Mouse (Mus musculus): ENCODE measurements at regions not wholly inside any gene's neighbourhood (a gene's known extent, or its start where the extent isn't known, plus 50 kb on each side); places are given as distances from the start of the nearest gene placed in this dataset.

DNA sequence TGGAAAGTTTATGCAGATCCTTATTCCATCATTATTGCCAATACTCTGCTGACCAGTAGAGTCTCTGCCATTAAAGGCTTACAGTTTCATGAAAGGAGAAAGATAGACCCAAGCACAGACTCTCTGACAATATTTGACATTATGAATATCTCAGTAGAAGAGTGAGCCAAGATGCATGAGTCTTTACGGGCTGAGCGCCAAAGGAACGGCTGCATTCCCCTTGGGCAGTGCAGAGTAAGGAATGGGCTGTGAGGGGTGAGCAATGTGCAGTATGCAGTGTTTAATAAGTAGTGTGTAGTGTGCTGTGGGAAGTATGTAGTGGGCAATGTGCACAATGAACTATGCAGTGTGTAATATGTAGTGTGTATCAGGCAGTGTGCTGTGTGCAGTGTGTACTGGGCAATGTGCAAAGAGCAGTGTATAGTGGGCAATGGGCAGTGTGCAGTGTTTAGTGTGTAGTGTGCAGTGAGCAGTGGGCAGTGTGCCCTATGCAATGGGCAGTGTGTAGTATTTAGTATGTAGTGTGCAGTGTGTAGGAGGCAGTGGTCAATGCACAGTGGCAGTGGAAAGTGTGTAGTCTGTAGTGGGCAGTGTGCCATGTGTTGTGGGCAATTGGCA is 671.8 kb downstream of the 5730522E02Rik start:
- H3K9me3 ChIP-seq, result no peaks in the 10 kb centered on the region
- H3K4me3 ChIP-seq, result no peak overlapping the region
- 91% methylated on average over 3 of the region's 3 CpGs for WGBS
- H3K36me3 ChIP-seq, result no peaks in the 10 kb centered on the region
- no peaks in the 10 kb centered on the region for H3K27me3 ChIP-seq (ENCODE audit: insufficient read depth, poor library complexity, severe bottlenecking)
- H3K4me1 ChIP-seq, result no peaks in the 10 kb centered on the region
- DNase-seq (ENCODE audit: low spot score), result no peak
- no peak overlapping the region for H3K27ac ChIP-seq

DNA sequence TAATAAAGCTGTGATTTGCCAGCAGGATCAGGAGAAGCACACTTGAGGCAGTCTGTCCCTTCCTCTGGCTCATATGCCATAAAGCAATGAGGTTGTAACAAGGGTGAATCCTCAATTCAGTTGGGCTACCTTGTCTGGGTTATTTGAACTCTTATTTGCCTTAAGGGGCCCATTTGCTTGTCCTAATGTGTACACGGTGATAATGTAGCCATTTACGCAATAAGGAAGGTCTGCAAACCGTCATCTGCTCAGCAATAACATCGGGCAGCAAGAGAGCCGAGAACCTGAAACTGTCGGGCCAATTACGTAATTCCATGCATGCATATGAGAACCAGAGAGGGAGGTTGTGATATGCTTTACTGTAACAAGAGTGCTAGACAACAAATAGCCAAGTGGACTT is 674.5 kb downstream of the 5730522E02Rik start:
- Histone ChIP-seq H3K4me3 (no peak overlapping the region), H3K36me3 (no peaks in the 10 kb centered on the region), H3K27ac (no peak overlapping the region), H3K4me1 (no peaks in the 10 kb centered on the region), H3K27me3 (ENCODE audit: insufficient read depth, poor library complexity, severe bottlenecking) (no peaks in the 10 kb centered on the region), H3K9me3 (no peaks in the 10 kb centered on the region)
- 82% methylated on average over 7 of the region's 7 CpGs for WGBS
- DNase-seq (ENCODE audit: low spot score), result no peak

DNA sequence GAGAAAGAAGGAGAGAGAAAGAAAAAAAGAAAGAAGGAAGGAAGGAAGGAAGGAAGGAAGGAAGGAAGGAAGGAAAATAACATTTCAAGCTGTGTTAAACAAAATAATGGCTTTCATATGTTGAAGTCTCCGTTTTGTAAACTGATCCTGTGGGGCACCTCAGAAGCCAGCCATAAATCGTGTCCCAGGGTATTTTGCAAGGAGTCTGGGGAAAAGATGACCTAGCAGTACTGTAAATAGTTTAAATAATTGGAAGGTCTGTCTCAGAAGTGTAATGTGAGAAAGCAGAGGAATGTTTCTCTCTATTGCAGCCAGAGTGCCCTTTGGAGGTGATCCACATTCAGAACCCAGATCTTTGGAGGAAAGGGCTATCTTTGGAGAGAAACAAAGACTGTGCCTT is 677.5 kb downstream of the 5730522E02Rik start:
- Histone ChIP-seq H3K9me3 (no peaks in the 10 kb centered on the region), H3K27ac (no peak overlapping the region), H3K36me3 (no peaks in the 10 kb centered on the region), H3K4me3 (no peak overlapping the region), H3K27me3 (ENCODE audit: insufficient read depth, poor library complexity, severe bottlenecking) (no peaks in the 10 kb centered on the region), H3K4me1 (0 out of 2 replicates have a peak, but pooled peaks cover 5% of the 10 kb centered on the region)
- no peak for DNase-seq (ENCODE audit: low spot score)
- WGBS, result 47% methylated on average over 2 of the region's 2 CpGs

DNA sequence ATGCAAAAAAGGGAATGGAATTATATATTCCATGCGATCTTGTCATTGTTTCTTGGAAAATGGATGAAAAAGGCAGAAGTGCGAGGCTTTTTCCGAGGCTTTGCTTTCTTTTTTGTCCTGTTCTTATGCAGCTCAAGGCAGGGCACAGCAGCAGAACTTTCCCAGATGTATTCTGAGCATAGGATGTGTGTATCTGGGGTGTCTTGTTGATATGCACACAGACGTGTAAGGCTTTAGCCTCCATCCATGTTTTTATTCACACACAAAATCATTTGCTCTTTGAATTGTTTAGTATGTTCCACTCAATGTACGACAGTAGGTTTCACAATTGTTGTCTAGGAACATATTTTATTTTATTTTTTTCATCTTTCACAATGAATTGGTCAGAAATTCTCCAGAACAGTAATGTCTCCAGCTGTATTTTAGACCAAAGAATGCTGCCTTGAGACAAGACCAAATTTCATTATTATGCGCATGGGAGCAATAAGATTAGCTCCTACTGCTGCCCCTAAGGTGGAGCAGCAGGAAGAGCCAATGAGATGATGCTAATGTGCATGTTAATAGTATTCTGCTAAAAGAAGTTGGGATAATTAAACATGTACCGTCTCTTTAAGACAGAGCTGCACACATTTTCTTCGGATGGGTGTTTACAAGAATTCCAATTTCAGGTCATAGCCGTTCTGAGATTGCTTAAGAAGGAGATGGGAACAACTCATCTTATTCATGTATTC is 678.7 kb downstream of the 5730522E02Rik start:
- no peak for DNase-seq (ENCODE audit: low spot score)
- no peaks in the 10 kb centered on the region for H3K27me3 ChIP-seq (ENCODE audit: insufficient read depth, poor library complexity, severe bottlenecking)
- no peak overlapping the region for H3K27ac ChIP-seq
- no peaks in the 10 kb centered on the region for H3K9me3 ChIP-seq
- H3K4me3 ChIP-seq, result no peak overlapping the region
- 0 out of 2 replicates have a peak, but pooled peaks cover 5% of the 10 kb centered on the region for H3K4me1 ChIP-seq
- 78% methylated on average over 9 of the region's 9 CpGs for WGBS
- H3K36me3 ChIP-seq, result no peaks in the 10 kb centered on the region

GRCm38 (mm10) chr11:25528056-25528455 is 682.5 kb downstream of the 5730522E02Rik start:
- Histone ChIP-seq H3K9me3 (no peaks in the 10 kb centered on the region), H3K4me1 (0 out of 2 replicates have a peak, but pooled peaks cover 5% of the 10 kb centered on the region), H3K36me3 (no peaks in the 10 kb centered on the region), H3K27me3 (ENCODE audit: insufficient read depth, poor library complexity, severe bottlenecking) (no peaks in the 10 kb centered on the region), H3K27ac (no peak overlapping the region), H3K4me3 (no peak overlapping the region)
- DNase-seq (ENCODE audit: low spot score), result no peak
- WGBS, result 57% methylated on average over 5 of the region's 5 CpGs

GRCm38 (mm10) chr11:25518903-25519302 is 691.7 kb downstream of the 5730522E02Rik start:
- Histone ChIP-seq H3K27ac (no peak overlapping the region), H3K36me3 (no peaks in the 10 kb centered on the region), H3K9me3 (no peaks in the 10 kb centered on the region), H3K4me3 (no peak overlapping the region), H3K4me1 (no peaks in the 10 kb centered on the region), H3K27me3 (ENCODE audit: insufficient read depth, poor library complexity, severe bottlenecking) (no peaks in the 10 kb centered on the region)
- 71% methylated on average over 2 of the region's 2 CpGs for WGBS
- DNase-seq (ENCODE audit: low spot score), result no peak

DNA sequence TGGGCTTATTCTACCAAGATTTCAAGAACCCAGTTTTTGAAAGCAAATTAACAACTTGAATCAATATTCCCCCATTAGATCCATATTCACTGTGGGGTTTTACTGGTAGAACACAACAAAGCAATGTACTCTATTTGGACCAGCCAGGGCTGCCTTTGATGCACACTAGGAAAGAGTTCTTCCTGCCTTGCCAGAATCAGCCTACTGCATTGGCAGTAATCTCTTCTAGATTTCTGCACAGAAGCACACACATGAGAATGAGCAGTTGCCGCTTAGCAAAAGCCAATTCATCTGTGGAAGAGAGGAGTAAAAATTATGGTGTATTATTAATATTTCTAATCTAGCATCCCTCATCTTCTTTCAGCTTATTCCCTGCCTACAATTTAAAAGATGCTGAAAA is 692.4 kb downstream of the 5730522E02Rik start:
- DNase-seq (ENCODE audit: low spot score), result no peak
- Histone ChIP-seq H3K27ac (no peak overlapping the region), H3K4me3 (no peak overlapping the region), H3K36me3 (no peaks in the 10 kb centered on the region), H3K27me3 (ENCODE audit: insufficient read depth, poor library complexity, severe bottlenecking) (no peaks in the 10 kb centered on the region), H3K9me3 (no peaks in the 10 kb centered on the region), H3K4me1 (no peaks in the 10 kb centered on the region)
- WGBS, result 91% methylated on average over 1 of the region's 1 CpGs

GRCm38 (mm10) chr11:25505500-25505899 is 705.1 kb downstream of the 5730522E02Rik start:
- no peaks in the 10 kb centered on the region for H3K27me3 ChIP-seq (ENCODE audit: insufficient read depth, poor library complexity, severe bottlenecking)
- H3K4me1 ChIP-seq, result no peaks in the 10 kb centered on the region
- 87% methylated on average over 3 of the region's 3 CpGs for WGBS
- no peak for DNase-seq (ENCODE audit: low spot score)
- no peak overlapping the region for H3K27ac ChIP-seq
- H3K4me3 ChIP-seq, result no peak overlapping the region
- no peaks in the 10 kb centered on the region for H3K9me3 ChIP-seq
- H3K36me3 ChIP-seq, result no peaks in the 10 kb centered on the region

DNA sequence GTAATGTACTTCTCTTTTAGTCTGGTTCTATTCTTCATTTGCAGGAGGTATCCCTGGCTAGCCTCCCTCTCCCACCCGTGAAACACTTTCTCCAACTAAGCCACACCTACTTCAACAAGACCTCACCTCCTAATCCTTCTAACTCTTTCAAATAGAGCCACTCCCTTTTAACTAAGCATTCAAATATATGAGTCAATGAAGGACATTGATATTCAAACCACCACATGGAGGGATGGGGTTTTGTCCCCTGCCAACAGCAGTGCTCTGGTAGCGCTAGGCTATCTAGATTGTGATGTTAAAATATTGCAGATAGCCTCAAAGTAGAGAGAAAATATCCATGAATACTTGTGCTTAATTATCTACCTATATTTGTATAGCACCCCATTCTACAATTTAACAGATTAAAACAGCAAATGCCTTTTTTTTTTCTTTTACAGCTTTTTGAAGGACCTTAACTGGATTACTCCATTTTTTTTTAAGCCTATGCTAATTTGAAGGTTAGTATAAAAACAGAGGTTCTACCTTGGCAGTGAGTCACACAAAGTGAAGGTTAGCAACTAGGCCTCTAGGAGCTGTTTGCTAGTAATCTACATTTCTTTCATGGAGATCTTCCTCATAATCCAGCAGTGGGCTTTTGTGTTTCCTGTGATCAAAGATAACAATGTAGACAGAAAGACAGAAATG is 736.7 kb downstream of the 5730522E02Rik start:
- no peak for DNase-seq (ENCODE audit: low spot score)
- H3K36me3 ChIP-seq, result no peaks in the 10 kb centered on the region
- H3K9me3 ChIP-seq, result no peaks in the 10 kb centered on the region
- H3K4me3 ChIP-seq, result no peak overlapping the region
- H3K27me3 ChIP-seq (ENCODE audit: insufficient read depth, poor library complexity, severe bottlenecking), result no peaks in the 10 kb centered on the region
- no peaks in the 10 kb centered on the region for H3K4me1 ChIP-seq
- H3K27ac ChIP-seq, result no peak overlapping the region
- WGBS, result 34% methylated on average over 2 of the region's 2 CpGs

DNA sequence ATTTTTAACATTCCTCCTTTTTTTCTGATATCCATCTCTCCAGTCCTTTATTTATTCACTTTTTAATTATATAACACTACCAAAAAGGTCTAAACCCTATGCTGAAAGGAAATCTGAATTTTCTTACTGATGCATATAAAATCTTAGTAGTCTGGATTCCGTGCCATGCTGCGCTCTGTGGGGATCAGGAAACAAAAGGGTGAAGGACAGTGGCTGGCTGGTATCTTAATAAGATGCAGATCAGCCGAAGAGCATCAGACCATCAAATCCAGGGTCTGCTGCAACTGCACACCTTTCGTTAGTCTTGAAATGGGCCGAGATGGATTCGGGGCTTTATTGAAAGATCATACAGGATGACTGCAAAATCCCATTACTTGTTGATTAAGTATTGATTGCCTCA is 740.7 kb downstream of the 5730522E02Rik start:
- Histone ChIP-seq H3K4me3 (no peak overlapping the region), H3K4me1 (no peaks in the 10 kb centered on the region), H3K36me3 (no peaks in the 10 kb centered on the region), H3K9me3 (no peaks in the 10 kb centered on the region), H3K27me3 (ENCODE audit: insufficient read depth, poor library complexity, severe bottlenecking) (no peaks in the 10 kb centered on the region), H3K27ac (no peak overlapping the region)
- no peak for DNase-seq (ENCODE audit: low spot score)
- WGBS, result 77% methylated on average over 6 of the region's 6 CpGs

DNA sequence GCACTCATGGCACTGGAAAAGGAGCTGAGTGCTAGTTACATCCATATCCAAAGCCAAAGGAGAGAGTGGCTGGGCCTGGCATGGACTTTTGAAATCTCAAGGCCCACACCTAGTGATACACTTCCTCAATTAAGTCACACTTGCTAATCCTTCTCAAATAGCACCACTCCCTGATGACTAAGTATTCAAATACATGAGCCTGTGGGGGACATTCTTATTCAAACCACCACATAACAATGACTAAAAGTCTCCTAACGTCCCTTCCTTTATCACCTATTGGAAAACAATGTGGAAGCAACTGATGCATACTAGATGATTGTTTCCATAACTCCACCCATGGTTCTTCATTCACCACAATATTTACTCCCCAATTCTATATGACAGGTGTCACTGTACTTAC is 773.4 kb downstream of the 5730522E02Rik start:
- Histone ChIP-seq H3K27ac (no peak overlapping the region), H3K27me3 (ENCODE audit: insufficient read depth, poor library complexity, severe bottlenecking) (no peaks in the 10 kb centered on the region), H3K36me3 (no peaks in the 10 kb centered on the region), H3K4me1 (no peaks in the 10 kb centered on the region), H3K4me3 (no peak overlapping the region), H3K9me3 (peaks cover 3% of the 10 kb centered on the region; the same call in 1 of the 2 replicates)
- 50% methylated on average over 1 of the region's 1 CpGs for WGBS
- no peak for DNase-seq (ENCODE audit: low spot score)

DNA sequence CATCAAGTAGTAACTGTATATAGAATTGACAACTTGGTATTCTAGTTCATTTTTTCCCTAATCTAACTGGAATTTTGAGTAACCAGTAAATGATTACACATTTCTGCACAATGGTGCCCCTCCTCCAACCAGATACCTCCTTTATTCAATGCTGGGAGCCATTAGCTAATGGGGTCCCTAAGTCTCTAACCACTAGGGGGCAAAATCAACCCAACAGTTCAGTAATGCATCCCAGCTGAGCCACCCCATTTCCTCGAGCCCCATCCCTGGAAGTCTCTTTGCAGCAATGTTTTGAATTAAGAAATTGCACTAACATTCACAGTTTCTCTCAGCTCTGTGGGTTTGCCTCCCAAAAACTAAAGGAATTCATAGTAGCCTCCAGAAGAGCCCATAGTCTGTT is 774.9 kb downstream of the 5730522E02Rik start:
- DNase-seq (ENCODE audit: low spot score), result no peak
- peaks cover 3% of the 10 kb centered on the region; the same call in 1 of the 2 replicates for H3K9me3 ChIP-seq
- no peaks in the 10 kb centered on the region for H3K4me1 ChIP-seq
- no peak overlapping the region for H3K4me3 ChIP-seq
- no peak overlapping the region for H3K27ac ChIP-seq
- no peaks in the 10 kb centered on the region for H3K36me3 ChIP-seq
- H3K27me3 ChIP-seq (ENCODE audit: insufficient read depth, poor library complexity, severe bottlenecking), result no peaks in the 10 kb centered on the region
- 26% methylated on average over 1 of the region's 1 CpGs for WGBS

GRCm38 (mm10) chr11:25423186-25423585 is 787.4 kb downstream of the 5730522E02Rik start:
- no peaks in the 10 kb centered on the region for H3K36me3 ChIP-seq
- H3K9me3 ChIP-seq, result no peaks in the 10 kb centered on the region
- WGBS, result 86% methylated on average over 4 of the region's 4 CpGs
- DNase-seq (ENCODE audit: low spot score), result no peak
- no peak overlapping the region for H3K27ac ChIP-seq
- no peaks in the 10 kb centered on the region for H3K27me3 ChIP-seq (ENCODE audit: insufficient read depth, poor library complexity, severe bottlenecking)
- H3K4me1 ChIP-seq, result no peaks in the 10 kb centered on the region
- H3K4me3 ChIP-seq, result no peak overlapping the region
